Mouse (Mus musculus): ENCODE measurements at regions not wholly inside any gene's neighbourhood (a gene's known extent, or its start where the extent isn't known, plus 50 kb on each side); places are given as distances from the start of the nearest gene placed in this dataset.
"Not testable (repeated sequence)": the region's sequence is repeated elsewhere in the genome, so short reads cannot be mapped to it uniquely, and the experiment has no call there.

DNA sequence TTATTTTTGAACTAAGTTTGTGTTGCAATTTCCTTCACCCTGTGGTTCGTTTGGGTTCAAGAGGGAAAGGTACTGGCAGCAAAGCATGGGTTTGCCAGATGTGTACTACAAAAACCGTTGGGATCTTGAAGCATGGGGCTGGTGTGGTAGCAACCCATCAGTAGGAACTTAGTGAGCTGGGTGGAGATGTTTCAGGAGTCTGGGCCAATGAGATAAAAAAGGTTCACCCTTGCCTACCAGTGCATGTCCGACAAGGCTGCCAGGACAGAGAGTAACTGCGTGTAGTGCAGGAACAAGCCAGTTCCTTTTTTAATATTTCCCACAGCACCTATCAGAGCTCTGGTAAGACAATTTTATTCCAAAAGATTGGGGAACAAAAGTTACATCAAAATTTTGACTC lies 343.3 kb downstream of the Hdgfl1 start:
- no peaks in the 10 kb centered on the region for H3K36me3 ChIP-seq
- H3K9me3 ChIP-seq = no peaks in the 10 kb centered on the region
- no peak overlapping the region for H3K27ac ChIP-seq
- 77% methylated on average over 4 of the region's 4 CpGs for WGBS
- H3K4me2 ChIP-seq = no peak overlapping the region
- no peak for ATAC-seq (ENCODE audit: borderline replicate concordance, extremely low read depth, low FRiP score, low TSS enrichment)
- no peaks in the 10 kb centered on the region for H3K27me3 ChIP-seq
- H3K9ac ChIP-seq = no peak overlapping the region
- H3K4me3 ChIP-seq = no peak overlapping the region
- no peaks in the 10 kb centered on the region for H3K4me1 ChIP-seq

DNA sequence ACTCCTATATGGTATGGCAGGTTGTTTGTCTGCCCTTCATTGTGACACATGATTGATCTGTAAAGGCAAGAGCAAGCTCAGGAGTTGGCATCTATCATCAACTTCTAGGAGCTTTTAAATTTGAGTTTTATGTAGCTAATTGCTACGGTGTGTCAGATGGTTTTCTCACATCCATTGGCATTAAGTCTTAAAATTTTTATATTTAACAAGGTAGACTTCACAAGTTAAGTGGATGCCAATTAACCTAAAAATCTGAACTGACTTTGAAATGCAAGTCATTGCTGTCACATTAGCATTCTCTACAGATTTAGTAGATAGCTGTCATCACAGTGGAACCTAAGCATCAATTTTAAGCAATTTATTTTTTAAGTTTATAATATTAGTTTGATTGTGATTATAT lies 345.5 kb downstream of the Hdgfl1 start:
- no peak overlapping the region for H3K4me3 ChIP-seq
- no peaks in the 10 kb centered on the region for H3K36me3 ChIP-seq
- H3K4me1 ChIP-seq = no peaks in the 10 kb centered on the region
- H3K27me3 ChIP-seq = no peaks in the 10 kb centered on the region
- H3K27ac ChIP-seq = no peak overlapping the region
- WGBS = 88% methylated on average over 1 of the region's 1 CpGs
- no peak overlapping the region for H3K4me2 ChIP-seq
- H3K9me3 ChIP-seq = no peaks in the 10 kb centered on the region
- no peak for ATAC-seq (ENCODE audit: borderline replicate concordance, extremely low read depth, low FRiP score, low TSS enrichment)
- H3K9ac ChIP-seq = no peak overlapping the region

DNA sequence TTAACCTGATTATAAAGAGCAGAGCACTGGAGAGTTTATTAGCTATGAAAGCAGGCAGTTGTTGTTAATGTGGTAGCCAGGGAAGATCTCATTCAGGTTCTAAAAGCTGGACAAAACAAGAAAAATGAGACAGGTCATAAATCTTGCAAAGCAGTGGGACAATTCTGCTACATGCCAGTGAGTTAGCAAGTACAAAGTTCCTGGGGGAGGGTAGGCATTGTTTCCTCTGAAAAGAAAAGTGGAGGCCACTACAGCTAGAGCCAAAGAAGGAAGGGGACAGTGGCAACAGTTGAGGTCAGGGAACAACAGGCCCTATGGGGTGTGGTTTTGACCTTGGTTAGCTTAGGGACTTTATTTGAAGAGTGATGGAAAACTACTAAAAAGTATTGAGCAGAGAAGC lies 364.2 kb downstream of the Hdgfl1 start:
- no peak for ATAC-seq (ENCODE audit: borderline replicate concordance, extremely low read depth, low FRiP score, low TSS enrichment)
- Histone ChIP-seq H3K27ac (no peak overlapping the region), H3K36me3 (no peaks in the 10 kb centered on the region)

DNA sequence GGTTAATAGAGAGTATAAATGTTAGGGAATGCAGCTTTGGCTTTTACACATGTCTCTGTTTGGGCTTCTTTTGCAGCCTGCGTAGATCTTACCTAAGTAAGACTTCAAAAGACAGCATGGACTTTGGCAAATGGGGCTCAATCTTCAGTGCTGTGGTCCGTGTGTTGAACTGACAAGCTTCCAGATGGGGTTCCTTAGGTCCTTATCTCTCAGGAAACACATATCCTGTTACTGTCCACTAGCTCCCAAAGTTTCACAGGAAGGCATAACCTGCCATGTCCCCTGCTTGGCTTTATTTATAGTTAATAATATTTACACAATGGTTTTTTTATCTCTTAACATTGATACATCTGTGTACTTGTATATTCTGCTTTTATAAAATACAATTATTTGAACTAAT lies 365.3 kb downstream of the Hdgfl1 start:
- 50% methylated on average over 2 of the region's 2 CpGs for WGBS

More for the DNA sequence above, 364.2 kb downstream of the Hdgfl1 start:
- Histone ChIP-seq H3K4me1 (no peaks in the 10 kb centered on the region), H3K4me3 (no peak overlapping the region), H3K9ac (no peak overlapping the region), H3K4me2 (no peak overlapping the region), H3K27me3 (no peaks in the 10 kb centered on the region), H3K9me3 (no peaks in the 10 kb centered on the region)

DNA sequence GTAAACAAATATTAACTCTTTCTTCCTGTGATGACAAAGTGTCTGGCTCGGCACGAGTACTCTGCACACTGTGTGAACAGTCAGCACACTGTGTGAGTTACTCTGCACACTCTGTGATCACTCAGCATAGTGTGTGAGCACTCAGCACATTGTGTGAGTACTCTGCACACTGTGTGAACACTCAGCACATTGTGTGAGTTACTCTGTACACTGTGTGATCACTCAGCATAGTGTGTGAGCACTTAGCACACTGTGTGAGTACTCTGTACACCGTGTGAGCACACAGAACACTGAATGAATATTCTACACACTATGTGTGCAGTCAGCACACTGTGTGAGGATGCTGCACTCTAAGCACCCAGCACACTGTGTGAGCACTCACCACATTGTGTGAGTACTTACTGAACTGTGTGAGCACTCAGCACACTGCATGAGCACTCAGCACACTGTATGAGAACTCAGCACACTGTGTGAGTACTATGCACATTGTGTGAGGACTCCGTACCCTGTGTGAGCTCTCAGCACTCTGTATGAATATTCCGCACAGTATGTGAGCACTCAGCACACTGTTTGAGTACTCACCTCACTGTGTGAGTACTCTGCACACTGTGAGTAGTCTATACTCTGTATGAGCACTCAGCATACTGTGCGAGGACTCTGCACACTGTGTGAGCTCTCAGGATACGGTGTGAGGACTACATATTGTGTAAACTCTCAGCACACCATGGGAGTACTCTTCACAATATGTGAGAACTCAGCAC lies 381.9 kb downstream of the Hdgfl1 start:
- ATAC-seq (ENCODE audit: borderline replicate concordance, extremely low read depth, low FRiP score, low TSS enrichment) = peak; percentile 49

More for the DNA sequence above, 365.3 kb downstream of the Hdgfl1 start:
- Histone ChIP-seq H3K27me3 (no peaks in the 10 kb centered on the region), H3K9me3 (no peaks in the 10 kb centered on the region), H3K36me3 (no peaks in the 10 kb centered on the region), H3K27ac (no peak overlapping the region), H3K9ac (no peak overlapping the region), H3K4me2 (no peak overlapping the region), H3K4me1 (no peaks in the 10 kb centered on the region), H3K4me3 (no peak overlapping the region)
- ATAC-seq (ENCODE audit: borderline replicate concordance, extremely low read depth, low FRiP score, low TSS enrichment) = no peak

DNA sequence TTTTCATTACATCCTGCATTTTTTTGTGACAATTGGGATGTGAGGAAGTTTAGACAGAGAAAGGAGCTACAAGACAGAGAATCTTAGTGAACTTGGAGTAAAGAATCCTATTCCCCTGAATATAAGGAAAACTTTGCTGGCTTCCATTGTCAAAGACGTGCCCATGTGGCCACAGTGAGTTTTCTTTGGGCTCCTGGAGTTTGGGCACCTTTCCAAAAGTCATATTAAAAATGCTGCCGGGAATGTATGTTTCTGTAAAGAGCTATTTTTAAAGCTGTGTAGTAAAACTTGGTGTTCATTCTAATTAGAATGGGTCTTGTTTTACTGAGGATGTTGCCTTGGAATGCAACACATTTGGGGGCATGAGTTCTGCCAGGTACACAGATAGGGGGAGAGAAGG lies 387.3 kb downstream of the Hdgfl1 start:
- peaks cover 4% of the 10 kb centered on the region; the same call in 1 of the 2 replicates for H3K4me1 ChIP-seq
- no peak overlapping the region for H3K4me2 ChIP-seq
- H3K36me3 ChIP-seq = no peaks in the 10 kb centered on the region
- 19% methylated on average over 2 of the region's 2 CpGs for WGBS
- H3K4me3 ChIP-seq = no peak overlapping the region
- no peaks in the 10 kb centered on the region for H3K9me3 ChIP-seq
- H3K27ac ChIP-seq = no peak overlapping the region
- ATAC-seq (ENCODE audit: borderline replicate concordance, extremely low read depth, low FRiP score, low TSS enrichment) = no peak
- H3K9ac ChIP-seq = no peak overlapping the region
- H3K27me3 ChIP-seq = no peaks in the 10 kb centered on the region

More for the DNA sequence above, 381.9 kb downstream of the Hdgfl1 start:
- WGBS = 74% methylated on average over 7 of the region's 7 CpGs
- H3K36me3 ChIP-seq = no peaks in the 10 kb centered on the region
- H3K4me3 ChIP-seq = no peak overlapping the region
- H3K9ac ChIP-seq = no peak overlapping the region
- H3K4me2 ChIP-seq = no peak overlapping the region
- H3K9me3 ChIP-seq = no peaks in the 10 kb centered on the region
- no peak overlapping the region for H3K27ac ChIP-seq
- no peaks in the 10 kb centered on the region for H3K27me3 ChIP-seq
- H3K4me1 ChIP-seq = no peaks in the 10 kb centered on the region

DNA sequence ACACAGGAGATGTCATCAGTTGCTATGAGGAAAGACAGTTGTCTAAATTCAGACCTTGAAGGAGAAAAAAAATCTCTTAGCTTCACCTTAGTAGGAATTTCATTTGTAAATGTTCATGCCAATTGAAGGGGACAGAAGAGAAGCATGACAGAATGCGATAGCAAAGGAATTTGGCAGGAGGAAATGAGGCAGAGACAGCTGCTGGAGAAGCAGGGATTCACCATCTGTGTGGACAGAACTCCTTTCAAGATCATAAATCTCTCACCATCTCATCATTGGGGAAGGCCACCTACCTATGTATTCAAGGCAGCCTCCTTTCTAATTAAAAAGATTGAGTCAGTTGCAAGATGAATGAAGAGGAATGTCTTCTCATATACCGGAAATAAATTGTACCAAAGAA lies 387.8 kb downstream of the Hdgfl1 start:
- Histone ChIP-seq H3K9ac (no peak overlapping the region), H3K4me1 (peaks cover 4% of the 10 kb centered on the region; the same call in 1 of the 2 replicates), H3K27ac (no peak overlapping the region), H3K9me3 (no peaks in the 10 kb centered on the region), H3K4me2 (no peak overlapping the region), H3K27me3 (no peaks in the 10 kb centered on the region), H3K4me3 (no peak overlapping the region), H3K36me3 (no peaks in the 10 kb centered on the region)
- no peak for ATAC-seq (ENCODE audit: borderline replicate concordance, extremely low read depth, low FRiP score, low TSS enrichment)
- 42% methylated on average over 2 of the region's 2 CpGs for WGBS

DNA sequence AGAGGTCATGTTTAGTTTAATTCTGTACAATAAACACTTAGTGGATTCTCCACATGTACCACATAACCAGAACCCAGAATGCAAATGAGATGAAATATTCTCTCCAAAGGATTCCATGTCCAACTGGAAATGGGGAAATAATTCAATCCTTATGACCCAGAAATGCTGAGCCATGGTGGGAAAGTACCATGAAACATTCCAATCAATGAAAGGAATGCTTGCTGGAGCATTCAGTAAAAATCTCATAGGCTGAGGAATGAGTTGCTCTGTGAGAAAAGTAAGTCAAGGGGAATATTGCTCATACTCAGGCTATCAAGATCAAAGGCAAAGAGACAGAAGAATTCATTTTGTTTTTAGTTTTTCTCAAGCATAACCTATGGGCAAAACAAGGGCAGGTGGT lies 394.4 kb downstream of the Hdgfl1 start:
- Histone ChIP-seq H3K9me3 (no peaks in the 10 kb centered on the region), H3K4me3 (no peak overlapping the region), H3K36me3 (no peaks in the 10 kb centered on the region), H3K4me1 (no peaks in the 10 kb centered on the region), H3K4me2 (no peak overlapping the region), H3K27me3 (no peaks in the 10 kb centered on the region), H3K9ac (no peak overlapping the region), H3K27ac (no peak overlapping the region)
- no peak for ATAC-seq (ENCODE audit: borderline replicate concordance, extremely low read depth, low FRiP score, low TSS enrichment)

DNA sequence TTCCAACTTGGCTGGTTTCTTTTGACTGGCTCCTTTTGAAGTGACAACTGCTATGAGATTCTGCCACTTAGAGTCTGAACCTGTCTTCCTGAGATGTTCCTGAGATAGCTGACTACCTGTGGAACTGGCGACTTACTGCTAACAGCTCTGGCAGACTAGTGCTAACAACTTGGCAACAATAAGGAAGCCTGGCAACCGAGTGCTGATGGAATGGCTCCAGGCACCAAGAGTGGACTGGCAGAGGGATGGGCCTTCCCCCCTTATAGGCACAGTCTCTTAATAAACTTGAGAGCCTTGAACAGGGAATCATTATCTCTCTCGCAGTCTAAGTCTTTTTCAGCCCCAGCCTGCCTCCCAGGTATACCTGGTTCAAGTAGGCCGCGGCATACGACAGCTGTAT lies 404.1 kb downstream of the Hdgfl1 start:
- H3K36me3 ChIP-seq; H3K27ac ChIP-seq; H3K9ac ChIP-seq; H3K27me3 ChIP-seq; H3K4me3 ChIP-seq; H3K9me3 ChIP-seq; H3K4me2 ChIP-seq; ATAC-seq (ENCODE audit: borderline replicate concordance, extremely low read depth, low FRiP score, low TSS enrichment); H3K4me1 ChIP-seq: not testable (repeated sequence)
- WGBS = 94% methylated on average over 6 of the region's 6 CpGs

DNA sequence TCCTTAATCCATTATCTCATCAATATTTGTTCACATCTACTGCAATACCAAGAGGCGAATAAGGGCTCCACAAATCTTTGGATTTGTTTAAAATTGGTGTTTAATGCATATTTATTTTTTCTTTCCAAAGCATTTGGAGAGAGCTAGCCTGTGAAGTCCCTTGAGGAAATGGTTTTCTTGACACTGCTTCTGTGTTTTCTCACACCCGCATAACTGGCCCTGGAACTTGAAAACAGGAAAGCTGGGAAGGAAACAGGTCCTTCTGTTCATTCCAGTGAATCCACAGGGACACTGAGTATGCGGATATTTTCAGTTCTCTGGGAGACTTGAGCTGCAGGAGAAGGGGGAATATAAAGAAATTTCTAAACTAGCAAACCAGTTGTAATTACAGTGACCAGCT lies 413.6 kb downstream of the Hdgfl1 start:
- no peak for ATAC-seq (ENCODE audit: borderline replicate concordance, extremely low read depth, low FRiP score, low TSS enrichment)
- Histone ChIP-seq H3K4me2 (no peak overlapping the region), H3K27ac (no peak overlapping the region), H3K9me3 (no peaks in the 10 kb centered on the region), H3K4me1 (no peaks in the 10 kb centered on the region), H3K9ac (no peak overlapping the region), H3K27me3 (no peaks in the 10 kb centered on the region), H3K4me3 (no peak overlapping the region), H3K36me3 (no peaks in the 10 kb centered on the region)
- 40% methylated on average over 3 of the region's 3 CpGs for WGBS

DNA sequence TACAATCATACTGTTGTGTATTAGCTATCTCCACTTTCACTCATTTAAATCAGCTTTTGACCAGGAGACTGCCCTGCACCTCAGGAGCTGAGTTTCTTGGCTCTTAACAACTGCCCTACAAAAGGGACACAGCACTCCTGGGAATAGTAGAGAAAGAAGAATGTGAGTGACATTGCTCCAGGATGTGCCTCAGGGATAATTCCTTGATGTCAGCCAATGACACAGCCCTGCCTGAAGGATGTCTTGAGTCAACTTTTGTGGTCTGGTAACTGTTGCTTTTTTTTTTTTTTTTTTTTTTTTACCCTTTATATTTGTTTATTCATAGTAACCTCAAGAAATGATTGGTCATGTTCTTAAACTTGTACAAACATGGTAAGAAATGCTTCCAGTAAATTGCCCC lies 415.5 kb downstream of the Hdgfl1 start:
- Histone ChIP-seq H3K4me1 (no peaks in the 10 kb centered on the region), H3K9ac (no peak overlapping the region), H3K27me3 (no peaks in the 10 kb centered on the region), H3K4me2 (no peak overlapping the region), H3K4me3 (no peak overlapping the region), H3K36me3 (no peaks in the 10 kb centered on the region), H3K27ac (no peak overlapping the region), H3K9me3 (no peaks in the 10 kb centered on the region)
- no peak for ATAC-seq (ENCODE audit: borderline replicate concordance, extremely low read depth, low FRiP score, low TSS enrichment)

DNA sequence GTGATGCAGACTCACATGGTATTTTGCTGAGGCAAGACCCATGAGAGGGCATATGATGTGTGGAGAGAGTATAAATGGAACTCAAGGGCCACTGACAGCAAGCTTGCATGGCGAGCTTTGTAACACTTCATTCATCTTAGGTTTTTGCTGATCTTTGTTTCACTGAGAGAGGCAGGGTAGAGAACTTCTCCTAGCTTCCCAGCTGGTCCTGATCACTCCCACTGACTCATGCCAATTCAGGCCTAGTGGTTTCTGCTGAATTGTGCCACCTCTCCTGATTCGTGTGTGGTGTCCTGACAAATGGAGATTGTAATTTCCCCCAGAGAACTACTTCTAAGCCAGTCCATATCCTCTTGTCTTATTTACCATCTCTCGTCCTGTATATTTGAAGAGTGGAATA lies 419.5 kb downstream of the Hdgfl1 start:
- Histone ChIP-seq H3K9ac (no peak overlapping the region), H3K27me3 (no peaks in the 10 kb centered on the region), H3K27ac (no peak overlapping the region), H3K9me3 (no peaks in the 10 kb centered on the region), H3K4me3 (no peak overlapping the region), H3K4me2 (no peak overlapping the region), H3K4me1 (no peaks in the 10 kb centered on the region), H3K36me3 (no peaks in the 10 kb centered on the region)
- ATAC-seq (ENCODE audit: borderline replicate concordance, extremely low read depth, low FRiP score, low TSS enrichment) = peak; percentile 35; the same call in 1 of the 2 replicates
- 39% methylated on average over 3 of the region's 3 CpGs for WGBS

DNA sequence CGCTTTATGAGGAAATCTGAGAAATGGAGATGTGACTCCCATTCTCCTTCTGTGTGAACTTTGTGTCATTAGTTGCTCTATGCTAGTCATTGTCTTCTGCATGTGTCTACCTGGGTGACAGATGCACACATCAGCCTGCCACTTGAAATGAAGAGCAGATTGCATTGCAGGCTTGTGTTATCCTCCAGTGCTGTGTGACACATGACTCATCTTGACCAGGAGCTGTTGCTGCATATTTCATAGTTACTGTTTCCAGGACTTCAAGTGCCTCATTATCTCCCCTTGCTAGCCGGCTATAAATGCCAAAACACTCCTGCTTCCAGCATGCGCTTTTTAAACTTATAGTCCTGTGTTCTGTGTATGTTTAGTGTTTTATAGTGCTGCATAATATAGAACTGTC lies 431.2 kb downstream of the Hdgfl1 start:
- 57% methylated on average over 3 of the region's 3 CpGs for WGBS
- ATAC-seq (ENCODE audit: borderline replicate concordance, extremely low read depth, low FRiP score, low TSS enrichment) = no peak

More for the DNA sequence above, 431.2 kb downstream of the Hdgfl1 start:
- no peak overlapping the region for H3K27ac ChIP-seq
- no peak overlapping the region for H3K4me2 ChIP-seq
- H3K4me3 ChIP-seq = no peak overlapping the region
- no peaks in the 10 kb centered on the region for H3K9me3 ChIP-seq
- no peak overlapping the region for H3K9ac ChIP-seq
- H3K27me3 ChIP-seq = no peaks in the 10 kb centered on the region
- no peaks in the 10 kb centered on the region for H3K4me1 ChIP-seq
- H3K36me3 ChIP-seq = no peaks in the 10 kb centered on the region

Data from lung, embryonic 15.5 days (tissue).